Mouse (Mus musculus) G1E-ER4 (cell line): ENCODE measurements at regions not wholly inside any gene's neighbourhood (a gene's known extent, or its start where the extent isn't known, plus 50 kb on each side); places are given as distances from the start of the nearest gene placed in this dataset.

ENCODE experiments used
- GATA1 ChIP-seq: IDR thresholded peaks from one replicate; pipeline ENCODE4 v1.8.0; 2012; ENCODE audit warnings: low read length, inconsistent platforms

DNA sequence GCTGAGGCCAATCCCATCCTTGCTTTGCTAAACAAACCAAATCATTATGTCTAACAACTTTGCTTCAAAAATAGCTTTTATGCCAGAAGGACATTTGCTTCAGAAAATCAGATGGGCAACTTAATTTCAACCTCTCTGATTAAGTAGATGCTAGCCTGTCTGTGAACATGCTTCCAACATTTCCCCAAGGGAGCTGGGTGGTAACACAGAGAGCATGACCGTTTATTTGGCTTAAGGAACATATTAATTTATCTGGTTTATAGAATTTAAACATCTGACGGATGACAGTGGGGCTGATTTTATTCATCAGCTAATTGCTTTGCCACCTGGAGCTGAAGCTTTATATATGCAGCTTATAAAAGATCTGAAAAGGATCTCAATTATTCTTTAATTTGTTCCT, 245.1 kb upstream of the Spred2 start:
- TF ChIP-seq GATA1 = no peak

DNA sequence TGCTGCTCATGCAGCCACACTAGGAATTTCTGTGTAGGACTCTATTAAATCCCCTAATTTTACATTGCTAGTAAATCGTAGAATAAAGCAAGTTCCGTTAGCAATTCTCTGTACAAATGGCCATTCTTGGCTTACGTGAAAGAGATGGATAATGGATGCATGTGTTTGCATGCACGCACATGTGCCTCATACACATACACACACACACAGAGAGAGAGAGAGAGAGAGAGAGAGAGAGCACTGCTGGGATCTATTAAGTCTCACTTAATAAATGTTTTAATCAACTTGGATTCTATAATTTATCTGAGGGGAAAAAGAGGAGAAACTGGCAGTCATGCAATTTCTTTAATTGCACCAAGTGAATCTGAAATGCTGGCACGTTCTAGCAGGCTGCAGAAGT, 244.5 kb upstream of the Spred2 start:
- TF ChIP-seq GATA1 = no peak

DNA sequence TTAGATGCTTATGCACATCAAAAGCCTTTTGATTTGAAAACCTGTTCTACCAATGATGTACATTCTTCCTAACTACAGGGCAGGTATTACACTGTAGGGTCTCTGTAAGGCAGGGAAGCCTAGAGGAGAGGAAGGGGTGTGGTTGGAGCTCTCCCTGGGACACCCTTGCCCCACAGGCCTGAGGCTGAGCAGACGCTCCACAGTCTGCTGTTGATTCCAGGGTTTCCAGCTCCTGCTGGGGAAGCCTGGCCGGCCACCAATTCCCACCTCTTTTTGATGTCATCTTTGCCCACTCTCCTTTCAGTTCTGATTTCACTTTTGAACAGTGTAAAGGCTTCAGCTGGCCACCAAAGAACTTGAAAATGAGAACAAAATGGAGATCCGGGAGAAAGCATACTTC, 223.0 kb upstream of the Spred2 start:
- TF ChIP-seq GATA1 = no peak

DNA sequence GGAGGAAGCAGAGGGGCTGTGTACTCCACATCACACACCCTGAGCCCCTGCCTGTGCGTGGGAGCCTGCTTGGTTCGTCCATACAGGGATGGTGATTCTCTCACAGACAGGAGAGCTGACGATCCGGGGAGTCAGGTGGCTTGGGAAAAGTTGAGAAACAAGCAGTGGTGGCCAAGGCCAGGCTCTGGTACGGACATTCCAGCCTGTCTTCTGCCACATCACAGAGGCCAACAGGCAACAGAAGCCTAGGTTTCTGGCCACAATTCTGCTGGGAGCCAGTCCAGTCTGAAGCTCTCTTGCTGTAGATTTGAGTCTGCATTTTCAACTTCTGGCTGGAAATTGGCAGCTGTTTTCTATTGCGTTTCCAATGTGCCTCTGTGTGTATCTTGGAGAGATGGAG, 215.4 kb upstream of the Spred2 start:
- no peak for TF ChIP-seq GATA1

DNA sequence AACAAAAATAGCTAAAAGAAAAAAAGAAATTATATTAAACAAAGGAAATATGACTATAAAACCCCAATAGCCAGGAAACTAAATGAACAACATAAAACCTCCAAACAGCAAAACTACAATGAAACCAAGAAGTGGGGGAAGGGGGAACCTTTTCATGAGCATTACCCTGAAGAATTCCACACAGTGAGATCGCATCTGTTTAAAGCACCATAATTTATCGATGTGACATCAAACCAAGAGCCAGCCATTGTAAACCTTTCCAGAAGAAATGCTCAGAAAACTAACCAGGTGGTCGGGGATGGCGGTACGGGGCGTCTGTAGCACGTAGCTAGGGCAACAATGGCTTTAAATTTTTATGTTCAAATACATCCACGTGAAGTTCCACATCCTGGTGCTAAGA, 214.8 kb upstream of the Spred2 start:
- TF ChIP-seq GATA1 = no peak

GRCm38 (mm10) chr11:19713091-19713490, 211.1 kb upstream of the Spred2 start:
- no peak for TF ChIP-seq GATA1

- TF ChIP-seq GATA1 = no peak
These were observed 210.6 kb upstream of the Spred2 start for GRCm38 (mm10) chr11:19713597-19713996.

DNA sequence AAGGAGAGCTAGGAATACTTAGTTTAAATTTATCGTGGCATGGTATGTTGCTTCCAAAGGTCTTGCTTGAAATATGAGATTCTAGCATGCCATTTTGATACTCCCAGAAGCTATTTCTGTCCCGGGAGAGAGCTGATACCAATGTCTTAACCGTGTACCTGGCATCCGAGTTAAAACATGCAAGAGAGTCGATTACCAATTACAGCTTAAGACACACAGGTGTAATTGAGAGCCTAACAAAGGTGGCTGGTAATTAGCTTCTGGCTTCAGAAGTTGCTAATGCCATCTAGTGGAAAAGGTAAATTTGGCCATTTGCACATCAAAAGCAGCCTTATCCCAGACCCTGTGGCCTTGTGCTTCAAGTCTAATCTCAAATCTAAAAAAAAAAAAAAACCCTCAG, 210.0 kb upstream of the Spred2 start:
- no peak for TF ChIP-seq GATA1

DNA sequence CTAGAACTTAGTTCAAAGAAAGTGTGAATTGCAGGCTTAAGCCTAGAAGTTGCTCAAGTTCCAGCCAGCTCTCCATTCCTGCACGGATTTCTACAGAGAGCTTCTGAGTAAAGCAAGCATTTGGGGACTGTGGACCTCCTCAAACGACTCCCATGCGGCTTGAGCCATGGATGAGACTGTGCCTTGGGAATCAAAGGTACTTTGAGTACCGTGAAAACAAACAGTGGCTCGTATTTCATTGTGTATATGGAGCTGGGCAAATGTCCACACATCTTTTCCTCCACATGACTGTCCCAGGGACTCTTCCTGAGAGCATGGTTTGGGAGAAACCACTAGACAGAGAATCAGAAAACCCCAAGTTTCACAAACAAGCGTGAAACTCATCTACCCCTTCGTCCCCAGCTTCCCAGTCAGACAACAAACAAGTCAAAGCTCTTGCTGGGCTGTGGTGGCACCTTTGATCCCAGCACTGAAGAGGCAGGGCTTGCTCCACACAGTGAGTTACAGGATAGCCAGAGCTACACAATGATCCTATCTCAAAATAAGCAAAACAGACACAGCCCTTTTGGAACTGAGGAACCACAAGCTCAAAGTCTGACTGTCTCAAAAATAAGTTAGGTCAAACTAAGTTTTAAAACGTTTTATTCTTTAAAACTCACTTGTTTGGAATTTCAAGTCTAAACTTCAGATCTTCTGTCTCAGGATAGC, 209.1 kb upstream of the Spred2 start:
- no peak for TF ChIP-seq GATA1

DNA sequence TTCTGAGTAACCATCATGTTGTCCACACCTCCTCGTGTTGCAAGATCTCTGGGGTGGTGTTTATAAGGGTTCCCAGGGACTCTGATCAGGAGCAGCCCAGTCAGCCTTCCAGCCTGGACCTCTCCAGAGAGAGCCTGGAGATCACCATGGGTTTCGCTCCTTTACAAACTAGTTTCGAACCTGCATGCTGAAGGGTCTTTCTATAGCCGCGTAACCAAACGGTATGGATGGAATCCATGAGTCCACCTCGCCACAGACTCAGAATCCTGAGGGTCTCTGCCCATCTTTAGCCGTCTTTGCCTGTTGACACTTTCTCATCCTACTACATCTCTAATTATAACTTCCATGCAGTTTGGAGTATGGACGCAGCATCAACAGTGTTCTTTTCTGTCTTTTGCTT, 206.0 kb upstream of the Spred2 start:
- no peak for TF ChIP-seq GATA1

- TF ChIP-seq GATA1 = no peak
These were observed 195.1 kb upstream of the Spred2 start for GRCm38 (mm10) chr11:19729031-19729430.

GRCm38 (mm10) chr11:19730747-19731146, 193.4 kb upstream of the Spred2 start:
- no peak for TF ChIP-seq GATA1

GRCm38 (mm10) chr11:19736076-19736475, 188.1 kb upstream of the Spred2 start:
- no peak for TF ChIP-seq GATA1

DNA sequence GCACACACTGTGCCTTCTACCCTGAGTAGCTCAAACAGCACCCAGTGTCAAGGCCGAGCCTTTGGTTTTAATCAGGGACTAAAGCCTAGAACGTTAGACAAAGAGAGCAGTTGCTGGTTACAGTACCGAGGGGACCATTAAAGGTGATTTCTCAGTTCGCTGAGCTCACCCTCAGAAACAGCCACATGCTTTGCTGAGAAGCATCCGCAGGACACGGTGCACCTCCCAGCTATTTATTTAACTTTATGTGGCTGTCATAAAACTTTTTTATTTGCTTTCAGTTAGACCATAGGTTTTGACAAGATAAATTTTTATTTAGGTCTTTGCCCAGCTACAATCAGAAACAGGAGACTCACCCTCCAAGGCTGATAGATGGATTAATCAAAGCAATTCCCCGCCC, 187.2 kb upstream of the Spred2 start:
- TF ChIP-seq GATA1 = no peak

GRCm38 (mm10) chr11:19737331-19737730, 186.8 kb upstream of the Spred2 start:
- no peak for TF ChIP-seq GATA1

GRCm38 (mm10) chr11:19737807-19738206, 186.4 kb upstream of the Spred2 start:
- no peak for TF ChIP-seq GATA1

DNA sequence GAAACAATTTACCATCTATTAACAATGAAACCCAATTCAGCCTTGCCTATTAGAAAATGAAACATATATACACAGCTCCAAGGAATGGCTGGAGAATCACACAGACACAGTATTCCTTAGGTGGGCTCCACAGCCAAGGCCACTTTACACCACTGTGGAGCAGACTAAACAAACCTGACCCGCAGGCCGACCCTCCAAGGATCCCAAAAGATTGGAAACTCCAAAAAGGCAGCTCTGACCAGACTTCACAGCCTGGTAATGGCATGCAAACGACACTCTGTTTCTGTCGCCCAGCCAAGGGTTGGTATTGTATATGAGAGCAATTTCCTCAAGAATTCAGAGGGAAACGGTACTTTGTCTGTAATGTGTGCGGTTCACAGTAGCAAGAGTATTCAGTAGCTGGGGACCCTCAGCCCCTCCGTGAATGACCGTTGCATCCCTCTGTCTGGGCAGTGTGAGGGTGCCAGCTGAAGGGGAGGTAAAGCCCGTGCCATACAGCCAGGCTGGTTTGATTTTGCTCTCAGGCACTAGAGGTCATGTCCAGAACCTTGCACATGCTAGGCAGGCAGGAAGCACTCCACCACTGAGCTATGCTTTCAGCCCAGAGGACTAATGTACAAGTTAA, 184.5 kb upstream of the Spred2 start:
- no peak for TF ChIP-seq GATA1
